Mouse (Mus musculus) cerebellum, postnatal 25 days (tissue): ENCODE results near the gene Rpl18a.

Experiments used
- DNase-seq, 2 experiments: peaks; one replicate each; pipeline ENCODE4 v3.0.0; 2021; ENCODE audit warnings: mixed read lengths in 2 of 2

Gene Rpl18a

DNA sequence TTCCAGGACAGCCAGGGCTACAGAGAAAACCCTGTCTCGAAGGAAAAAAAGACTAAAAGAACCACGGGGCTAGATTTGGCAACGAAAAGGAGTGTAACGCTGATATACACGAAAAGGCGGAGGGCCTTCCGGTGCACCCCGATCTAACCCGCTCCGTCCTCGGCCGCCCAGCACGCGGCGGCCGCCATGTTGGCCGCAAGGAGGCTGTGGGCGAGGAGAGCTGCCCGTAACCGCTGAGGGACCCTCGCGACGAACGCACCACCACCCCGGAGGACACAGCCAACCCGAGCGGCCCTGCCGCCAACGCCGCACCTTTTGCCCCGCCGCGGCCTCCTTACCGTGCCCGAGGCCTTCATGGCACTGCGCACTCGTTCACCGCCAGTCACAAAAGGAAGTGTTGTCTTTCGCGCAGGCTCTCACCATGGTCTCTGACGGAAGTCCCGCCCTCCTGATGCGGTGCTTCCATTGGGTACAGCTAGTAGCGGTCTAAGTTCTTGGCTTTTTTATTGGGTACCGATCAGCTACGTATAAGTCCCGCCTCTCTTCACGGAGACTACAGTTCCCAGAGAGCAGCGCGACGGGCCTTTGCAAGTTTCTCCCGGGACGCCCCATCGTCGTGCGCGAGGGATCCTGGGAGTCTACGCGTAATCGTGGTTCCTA lies at the start of gene Rpl18a:
Rpl18a (minus strand) TSS at position 392 of the 660 bp plus-strand sequence.
- DNase-seq = peak; percentile 95

DNA sequence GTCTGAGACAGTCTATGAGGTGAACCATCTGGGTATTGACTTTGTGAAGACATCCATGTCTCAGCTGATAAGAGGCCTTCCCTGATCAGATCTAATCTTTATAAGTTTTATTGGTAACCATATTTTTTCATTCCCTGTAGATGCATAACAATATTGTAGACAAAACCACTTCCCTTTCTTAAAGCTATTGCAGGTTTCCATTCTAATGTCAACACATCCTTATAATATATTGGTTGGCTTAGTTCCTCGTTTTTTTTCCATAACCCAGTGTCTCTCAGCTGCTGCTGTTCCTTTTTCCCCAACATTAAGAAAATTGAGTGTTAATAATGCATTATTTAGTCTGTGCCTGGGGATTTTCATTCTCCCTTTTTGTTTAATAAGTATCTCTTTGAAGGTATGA lies 46.0 kb upstream of the Rpl18a start:
- DNase-seq = no peak

GRCm38 (mm10) chr8:70941478-70941877 lies 44.3 kb upstream of the Rpl18a start:
- DNase-seq = no peak

- no peak for DNase-seq
Measured at GRCm38 (mm10) chr8:70937200-70937599, 40.0 kb upstream of the Rpl18a start.

- DNase-seq = no peak
Measured at GRCm38 (mm10) chr8:70934786-70935185, 37.6 kb upstream of the Rpl18a start.

DNA sequence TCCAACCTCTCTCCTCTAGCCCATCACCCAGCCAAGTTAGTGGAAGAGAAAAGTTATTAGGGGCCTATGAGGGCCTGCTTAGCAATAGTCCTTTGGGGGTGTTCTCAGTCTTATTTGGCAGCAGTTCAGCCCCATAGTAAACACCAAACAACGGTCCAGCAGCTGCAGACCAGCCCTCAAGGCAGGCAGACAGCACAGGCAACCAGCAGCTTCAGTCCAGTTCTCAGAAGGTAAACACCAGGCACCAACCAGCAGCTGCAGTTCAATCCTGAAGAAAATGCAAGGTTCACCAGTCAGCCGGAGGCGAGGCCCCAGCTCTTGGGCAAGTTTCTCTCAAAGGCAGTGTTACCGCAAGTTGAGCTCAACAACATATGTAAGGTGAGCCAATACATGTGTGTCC lies 35.8 kb upstream of the Rpl18a start:
- no peak for DNase-seq

DNA sequence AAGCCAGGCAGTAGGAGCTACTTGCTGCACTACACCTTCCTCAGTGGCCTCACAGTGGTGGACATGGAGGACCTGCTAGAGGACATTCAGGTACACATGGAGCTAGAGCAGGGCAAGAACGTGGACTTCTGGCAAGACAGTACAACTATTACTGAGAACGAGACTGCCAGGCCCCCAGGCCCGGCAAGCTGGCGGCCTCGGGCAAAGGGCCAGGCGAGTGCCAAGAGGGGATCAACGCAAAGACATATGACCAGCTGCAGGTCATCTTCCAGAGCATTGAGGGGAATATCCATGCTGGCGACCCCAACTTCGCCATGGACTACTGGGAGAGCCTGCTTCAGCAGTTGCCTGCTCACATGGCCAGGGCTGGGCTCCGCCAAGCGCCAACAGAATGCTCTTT lies 34.5 kb upstream of the Rpl18a start:
- DNase-seq = no peak

- DNase-seq = no peak
Measured at GRCm38 (mm10) chr8:70928778-70929322, 31.6 kb upstream of the Rpl18a start.

DNA sequence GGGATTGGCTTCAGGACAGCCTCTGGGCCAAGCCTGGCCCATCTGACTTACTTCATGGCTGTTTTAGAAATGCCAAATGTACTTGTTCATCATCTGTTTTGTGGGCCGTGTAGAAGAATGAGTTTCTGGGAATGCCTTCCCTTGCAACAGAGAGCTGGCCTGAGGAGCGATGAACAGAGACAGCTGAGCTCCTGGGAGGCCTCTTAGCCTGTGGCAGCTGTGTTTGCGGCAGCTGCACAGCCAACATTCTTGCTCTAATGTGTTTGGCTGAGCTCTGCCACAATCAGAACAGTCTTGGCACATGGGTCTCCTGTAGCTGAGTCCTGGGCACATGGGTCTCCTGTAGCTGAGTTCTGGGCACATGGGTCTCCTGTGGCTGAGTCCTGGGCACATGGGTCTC lies 30.9 kb upstream of the Rpl18a start:
- no peak for DNase-seq

- peak in 1 of 2 experiments; percentile 1 for DNase-seq
Measured at GRCm38 (mm10) chr8:70926396-70926795, 29.2 kb upstream of the Rpl18a start.

GRCm38 (mm10) chr8:70925754-70926153 lies 28.5 kb upstream of the Rpl18a start:
- peak in 1 of 2 experiments; percentile 2 for DNase-seq

- no peak for DNase-seq
Measured at GRCm38 (mm10) chr8:70924151-70924550, 26.9 kb upstream of the Rpl18a start.

GRCm38 (mm10) chr8:70920049-70920922 lies 23.1 kb upstream of the Rpl18a start:
- peak in 1 of 2 experiments; percentile 10 for DNase-seq

DNA sequence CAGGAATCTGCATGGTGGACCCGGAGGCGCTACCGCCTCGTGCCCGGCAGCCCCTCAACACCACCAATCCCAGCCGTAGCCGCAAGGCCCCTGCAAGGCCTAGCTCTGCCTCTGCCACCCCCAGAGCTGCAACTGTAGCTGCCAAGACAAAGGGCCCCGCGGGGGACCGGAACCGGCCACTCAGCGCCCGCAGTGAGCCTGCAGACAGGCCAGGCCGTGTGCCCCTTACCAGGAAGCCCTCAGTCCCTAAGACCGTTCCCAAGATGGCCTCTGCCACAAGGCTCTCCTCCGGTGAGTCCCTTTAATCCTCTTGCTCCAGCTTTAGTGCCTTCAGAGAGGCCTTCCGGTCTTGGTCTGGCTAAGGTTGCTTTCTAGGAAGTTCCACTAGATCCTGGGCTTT lies 17.5 kb upstream of the Rpl18a start:
- no peak for DNase-seq

DNA sequence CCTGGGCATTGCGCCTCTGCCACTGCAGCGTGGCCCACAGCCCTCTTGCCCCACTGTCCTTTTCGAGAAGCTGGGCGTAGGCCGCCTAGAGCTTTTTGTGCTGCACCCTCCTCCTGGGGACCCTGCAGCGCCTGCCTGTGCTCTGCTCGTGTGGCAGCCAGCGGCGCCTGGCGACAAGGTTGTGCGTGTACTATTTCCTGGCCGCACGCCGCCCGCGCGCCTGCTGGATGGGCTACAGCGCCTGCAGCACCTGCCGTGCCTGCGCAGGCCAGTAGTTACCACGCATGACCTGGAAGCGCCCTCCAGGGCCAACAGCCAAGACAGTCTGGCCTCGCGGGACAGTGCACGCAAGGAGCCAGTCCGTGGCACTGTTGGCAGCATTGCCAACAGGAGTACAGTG lies 16.3 kb upstream of the Rpl18a start:
- DNase-seq = no peak

DNA sequence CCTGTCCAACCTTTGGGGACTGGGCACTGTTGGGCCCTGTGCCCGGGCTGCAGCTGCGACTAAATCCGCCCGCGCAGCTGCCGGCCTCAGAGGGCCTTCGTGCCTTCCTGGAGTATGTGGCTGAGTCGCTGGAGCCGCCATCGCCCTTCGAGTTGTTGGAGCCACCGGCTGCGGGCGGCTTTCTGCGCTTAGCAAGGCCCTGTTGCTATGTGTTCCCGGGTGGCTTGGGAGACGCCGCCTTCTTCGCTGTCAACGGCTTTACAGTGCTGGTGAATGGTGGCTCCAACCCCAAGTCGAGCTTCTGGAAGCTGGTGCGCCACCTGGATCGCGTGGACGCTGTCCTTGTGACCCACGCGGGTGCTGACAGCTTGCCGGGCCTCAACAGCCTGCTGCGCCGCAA lies 15.7 kb upstream of the Rpl18a start:
- DNase-seq = no peak

DNA sequence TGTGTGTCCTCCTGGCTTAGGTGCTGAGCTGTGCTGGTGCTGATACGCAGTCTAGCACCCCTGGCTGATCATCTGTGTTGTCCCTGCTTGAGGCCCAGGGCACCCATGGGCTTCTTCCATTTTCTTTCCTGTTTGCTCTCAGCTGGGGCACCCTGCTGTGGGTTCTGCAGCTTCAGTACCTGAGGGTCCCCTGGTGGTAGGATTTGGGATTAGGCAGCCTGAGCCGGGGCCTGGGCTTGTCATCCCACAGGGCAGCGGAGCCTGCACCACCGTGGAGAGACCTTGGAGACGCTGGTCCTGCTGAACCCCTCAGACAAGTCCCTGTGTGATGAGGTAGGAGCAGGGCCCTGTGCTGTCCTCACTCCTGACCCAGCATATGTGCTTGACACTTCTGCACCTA lies 14.4 kb upstream of the Rpl18a start:
- DNase-seq = no peak

DNA sequence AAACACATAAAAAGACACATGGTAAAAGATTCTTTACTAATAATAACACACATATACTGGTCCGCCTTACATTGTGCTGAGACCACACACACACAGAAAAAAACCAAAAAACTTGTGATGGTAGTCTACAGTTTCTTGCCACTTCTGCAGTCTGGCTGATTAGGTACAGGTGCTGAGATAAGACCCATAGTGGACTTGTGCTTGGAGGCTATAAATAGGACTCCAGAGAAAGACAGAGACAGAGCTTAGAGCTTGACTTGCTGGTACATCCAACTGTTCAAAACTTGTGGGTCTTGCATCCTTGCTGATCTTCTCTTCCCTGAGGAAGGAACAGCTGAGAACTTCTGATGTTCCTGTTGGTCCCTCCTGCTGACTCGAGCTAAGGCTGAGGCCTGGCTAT lies 10.3 kb upstream of the Rpl18a start:
- DNase-seq = no peak

DNA sequence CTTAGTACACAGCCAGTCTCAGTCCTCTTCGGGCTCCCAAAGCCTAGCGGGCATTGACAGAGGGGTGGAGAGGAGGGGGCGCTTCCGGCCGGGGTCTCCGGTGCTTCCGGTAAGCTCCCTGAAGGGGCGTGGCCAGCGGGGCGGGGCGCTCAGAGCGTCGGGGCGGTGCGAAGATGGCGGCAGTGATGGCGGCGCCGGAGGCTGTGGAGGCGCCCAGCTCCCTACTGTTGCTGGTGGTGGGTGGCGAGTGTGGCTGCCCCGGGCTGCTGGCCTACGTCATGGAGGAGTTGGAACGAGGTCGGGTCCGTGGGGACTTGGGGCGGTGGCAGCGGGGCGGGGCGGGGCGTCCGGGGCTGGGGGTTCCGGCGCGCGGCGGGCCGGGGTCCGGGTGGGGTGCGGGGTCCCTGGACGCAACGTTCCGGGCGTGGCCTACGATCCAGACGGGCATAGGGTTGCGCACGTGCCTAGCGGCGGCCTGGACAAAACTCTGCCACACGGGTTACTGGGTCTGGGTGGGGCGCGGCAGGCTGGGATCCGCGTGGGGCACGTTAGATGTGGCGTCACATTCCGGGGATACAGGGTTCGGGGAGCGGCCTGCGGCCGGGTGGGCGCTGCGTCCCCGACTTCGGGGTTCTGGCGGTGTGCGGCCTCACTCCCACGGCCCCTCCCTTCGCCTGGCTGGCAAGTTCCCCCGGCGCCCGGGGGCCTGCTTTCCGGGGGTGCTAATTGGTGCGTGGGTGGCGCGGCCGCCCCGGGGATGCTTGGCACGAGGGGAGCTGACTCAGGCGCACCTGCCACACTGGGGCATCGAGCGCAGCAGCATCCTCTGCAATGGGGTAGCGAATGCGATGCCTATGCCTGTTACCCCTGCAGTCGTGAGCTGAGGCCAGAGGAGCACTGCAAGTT lies 8.9 kb upstream of the Rpl18a start, which contains the start of gene Map1s:
Map1s (plus strand) TSS at position 102 of the 906 bp plus-strand sequence.
- peak; percentile 84 to 92 for DNase-seq

DNA sequence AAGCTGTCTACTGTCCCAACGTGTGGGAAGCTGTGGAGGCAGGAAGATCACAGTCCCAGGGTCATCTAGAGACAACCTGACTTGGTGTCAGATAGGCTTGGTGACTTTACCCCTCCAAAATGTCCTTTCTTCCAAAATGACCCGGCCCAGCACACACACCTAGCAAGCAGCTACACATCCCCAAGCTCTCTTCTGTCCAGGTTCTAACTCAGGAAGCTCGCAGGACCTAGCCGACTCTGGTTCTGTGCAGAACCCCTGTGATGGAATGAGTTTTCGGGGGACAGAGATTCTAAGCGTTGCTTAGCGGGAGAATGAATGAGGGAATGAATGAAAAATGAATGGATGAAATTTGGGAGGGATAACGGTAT lies 8.2 kb upstream of the Rpl18a start:
- DNase-seq = no peak

- no peak for DNase-seq
Measured at GRCm38 (mm10) chr8:70904532-70904931, 7.3 kb upstream of the Rpl18a start.

DNA sequence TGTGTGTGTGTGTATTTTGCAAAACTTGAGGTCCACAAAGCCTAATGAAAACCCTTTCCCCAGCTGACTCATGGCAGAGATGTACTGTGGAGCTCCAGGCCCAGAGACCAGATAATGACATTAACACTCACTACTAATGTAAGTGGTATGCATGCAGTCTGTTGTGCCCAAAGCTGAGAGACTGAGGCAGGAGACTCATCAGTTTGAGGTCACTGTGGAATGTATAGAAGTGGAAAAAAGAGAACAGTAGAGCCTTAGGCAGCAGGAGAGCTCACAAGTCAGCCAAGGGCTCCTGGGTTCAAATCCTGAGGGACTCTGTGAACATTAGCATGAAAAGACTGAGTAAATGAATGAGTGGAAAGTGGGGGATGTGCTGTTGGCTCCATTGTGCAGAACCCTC lies 6.4 kb upstream of the Rpl18a start:
- DNase-seq = no peak

- no peak for DNase-seq
Measured at GRCm38 (mm10) chr8:70903112-70903511, 5.9 kb upstream of the Rpl18a start.
